Mouse (Mus musculus) adrenal gland, postnatal 14 days (tissue): Measurements from ENCODE around the gene Agbl4. TPM values are rescaled to one million over a fixed set of nuclear protein-coding genes. Genes with fewer than 3 reads are reported as not detected.

Experiments
- DNase-seq: peaks from one replicate; pipeline ENCODE4 v3.0.0; 2021; ENCODE audit warnings: mixed read lengths
- total RNA-seq: library from RNA; stranded (reverse); gene quantifications from 2 replicates; pipeline ENCODE4 v1.2.3, GENCODE M21; 2021

Gene Agbl4
- total RNA-seq, 1 experiment from 2014 or later, result 0.59 TPM

GRCm38 (mm10) chr4:111501441-111501840 lies 1104.0 kb downstream of the Agbl4 start:
- no peak for DNase-seq

- DNase-seq, result no peak
These were observed 1105.7 kb downstream of the Agbl4 start for GRCm38 (mm10) chr4:111502965-111503727.

DNA sequence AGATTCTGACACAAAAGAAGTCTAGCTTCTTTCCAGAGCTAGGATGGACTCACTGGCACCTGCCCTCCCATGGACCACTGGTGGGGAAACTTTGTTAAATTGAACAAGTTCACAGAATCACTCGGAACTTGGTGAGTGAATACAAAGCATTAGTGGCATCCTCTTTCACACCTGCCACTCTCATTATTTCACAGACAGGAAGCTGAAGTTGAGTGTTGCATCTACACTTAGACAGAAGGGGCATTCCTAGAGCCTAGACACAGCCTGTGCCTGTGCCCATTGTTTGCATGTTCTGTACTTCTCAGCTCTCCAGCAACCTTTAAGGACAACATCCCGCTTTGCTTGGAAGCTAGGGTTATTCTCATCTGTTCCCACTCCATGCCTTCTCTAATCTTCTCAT lies 1107.5 kb downstream of the Agbl4 start:
- no peak for DNase-seq

DNA sequence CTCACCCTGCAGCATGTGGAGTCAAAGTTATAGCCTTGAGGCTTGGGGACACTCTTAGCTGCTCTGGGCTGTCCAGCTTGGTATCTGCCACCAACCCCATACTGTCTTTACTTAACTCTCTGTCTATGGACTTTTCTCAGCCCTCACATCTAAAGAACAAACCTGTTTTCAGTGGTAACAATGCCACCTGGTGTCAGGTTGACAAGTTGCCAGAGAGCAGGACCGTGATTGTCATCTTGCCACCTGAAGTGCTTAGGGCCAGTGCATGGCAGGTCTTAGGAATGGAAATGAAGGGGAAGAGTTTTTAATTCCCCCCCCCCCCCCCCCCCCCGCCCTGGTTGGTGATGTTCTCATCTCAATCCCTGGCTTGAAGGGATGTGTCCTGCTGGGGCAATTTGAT lies 1112.7 kb downstream of the Agbl4 start:
- DNase-seq, result no peak

GRCm38 (mm10) chr4:111513921-111514320 lies 1116.5 kb downstream of the Agbl4 start:
- DNase-seq, result no peak

GRCm38 (mm10) chr4:111516136-111516535 lies 1118.7 kb downstream of the Agbl4 start:
- DNase-seq, result no peak

GRCm38 (mm10) chr4:111517063-111517792 lies 1119.8 kb downstream of the Agbl4 start:
- DNase-seq, result no peak

DNA sequence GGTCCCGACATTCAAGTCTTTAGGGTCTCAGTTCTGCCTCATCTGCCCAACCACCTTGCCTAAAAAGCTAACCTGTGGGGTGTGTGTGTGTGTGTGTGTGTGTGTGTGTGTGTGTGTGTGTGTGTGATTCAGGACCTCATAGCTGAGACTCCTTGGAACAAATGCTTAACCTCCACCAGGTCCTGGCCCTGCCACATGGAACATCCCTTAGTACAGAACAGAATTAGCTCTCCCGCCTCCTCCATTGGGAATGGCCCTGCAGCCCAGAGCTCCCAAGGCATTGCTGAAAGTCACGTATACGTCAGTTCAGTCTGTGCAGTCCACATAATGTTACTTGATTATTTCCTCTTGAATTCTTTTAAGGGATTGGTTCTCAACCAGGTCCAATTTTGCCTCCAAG lies 1120.7 kb downstream of the Agbl4 start:
- no peak for DNase-seq

GRCm38 (mm10) chr4:111519267-111519666 lies 1121.8 kb downstream of the Agbl4 start:
- DNase-seq, result no peak

GRCm38 (mm10) chr4:111520006-111520405 lies 1122.5 kb downstream of the Agbl4 start:
- no peak for DNase-seq

GRCm38 (mm10) chr4:111522974-111523373 lies 1125.5 kb downstream of the Agbl4 start:
- no peak for DNase-seq

DNA sequence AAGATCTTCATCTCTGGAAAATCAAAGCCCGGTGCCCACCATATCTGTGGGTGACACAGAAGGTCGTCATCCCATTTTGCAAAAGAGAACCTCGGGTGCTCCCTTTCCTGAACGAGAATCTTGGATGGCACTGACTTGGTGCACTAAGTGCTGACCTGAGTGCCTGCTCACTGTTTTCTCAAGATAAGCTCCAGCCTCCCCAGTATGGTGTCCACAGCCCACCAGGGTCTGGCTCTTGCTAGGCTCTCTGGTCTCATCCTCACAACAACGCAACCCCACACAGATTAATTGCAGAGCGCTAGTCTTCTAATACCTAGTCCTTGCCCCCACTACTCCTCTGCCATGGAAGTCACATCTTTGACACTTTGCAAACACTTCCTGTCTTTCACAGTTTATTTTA lies 1131.5 kb downstream of the Agbl4 start:
- no peak for DNase-seq

DNA sequence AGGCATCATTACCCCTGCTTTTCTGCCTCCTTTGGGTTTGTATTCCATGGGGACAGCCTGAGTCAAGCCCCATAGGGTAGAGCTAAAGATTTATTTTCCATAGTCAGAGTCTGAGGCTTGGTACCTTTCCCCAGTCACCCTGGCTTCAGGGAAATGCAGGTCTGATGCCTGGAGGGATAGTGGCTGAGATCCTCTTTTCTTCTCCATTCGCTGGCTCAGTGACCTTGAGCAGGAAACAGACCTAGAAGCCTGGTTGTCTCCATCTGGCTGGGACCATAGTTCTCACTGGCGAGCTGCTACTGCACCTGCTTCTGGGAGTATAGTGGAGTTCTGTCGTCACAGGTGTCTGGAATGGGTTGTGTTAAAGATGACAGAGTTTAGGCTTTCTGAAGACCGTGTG lies 1132.5 kb downstream of the Agbl4 start:
- DNase-seq, result no peak

GRCm38 (mm10) chr4:111530537-111530936 lies 1133.1 kb downstream of the Agbl4 start:
- DNase-seq, result no peak

DNA sequence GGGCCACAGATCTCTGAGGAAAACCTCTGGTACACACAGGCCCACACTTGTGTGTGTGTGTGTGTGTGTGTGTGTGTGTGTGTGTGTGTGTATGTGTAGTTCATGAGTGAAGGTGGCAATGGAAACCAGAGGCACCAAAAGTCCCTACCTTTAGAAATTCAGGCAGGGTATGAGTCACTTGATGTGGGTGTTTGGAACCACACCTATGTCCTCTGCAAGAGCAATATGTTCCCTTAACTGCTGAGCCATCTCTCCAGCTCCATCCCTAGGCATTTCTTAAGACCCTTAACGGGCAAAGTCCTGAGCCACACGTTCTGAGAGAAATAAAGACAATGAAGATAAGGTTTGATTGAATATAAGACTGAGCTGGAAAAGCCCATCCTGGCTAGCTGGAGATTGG lies 1147.2 kb downstream of the Agbl4 start:
- no peak for DNase-seq

GRCm38 (mm10) chr4:111546009-111546408 lies 1148.5 kb downstream of the Agbl4 start:
- DNase-seq, result peak; percentile 24

DNA sequence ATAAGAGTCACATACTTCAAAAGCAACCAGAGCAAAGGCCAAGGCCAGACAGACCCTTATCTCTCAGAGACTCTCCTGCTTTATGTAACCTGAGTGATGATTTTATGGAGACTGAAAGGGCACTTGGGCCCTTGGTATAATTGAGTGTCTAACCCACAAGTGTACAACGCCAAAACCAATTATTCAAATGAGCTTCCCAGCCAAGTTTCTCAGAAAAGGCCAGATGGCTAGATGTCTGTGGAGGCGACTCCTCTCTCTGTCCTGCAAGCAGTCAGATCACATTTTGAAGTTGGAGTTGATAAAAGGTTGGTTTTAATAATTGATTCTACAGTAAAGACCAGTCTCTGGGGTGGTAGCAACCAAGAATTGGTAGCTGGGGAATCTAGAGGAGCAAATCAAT lies 1158.0 kb downstream of the Agbl4 start:
- no peak for DNase-seq

DNA sequence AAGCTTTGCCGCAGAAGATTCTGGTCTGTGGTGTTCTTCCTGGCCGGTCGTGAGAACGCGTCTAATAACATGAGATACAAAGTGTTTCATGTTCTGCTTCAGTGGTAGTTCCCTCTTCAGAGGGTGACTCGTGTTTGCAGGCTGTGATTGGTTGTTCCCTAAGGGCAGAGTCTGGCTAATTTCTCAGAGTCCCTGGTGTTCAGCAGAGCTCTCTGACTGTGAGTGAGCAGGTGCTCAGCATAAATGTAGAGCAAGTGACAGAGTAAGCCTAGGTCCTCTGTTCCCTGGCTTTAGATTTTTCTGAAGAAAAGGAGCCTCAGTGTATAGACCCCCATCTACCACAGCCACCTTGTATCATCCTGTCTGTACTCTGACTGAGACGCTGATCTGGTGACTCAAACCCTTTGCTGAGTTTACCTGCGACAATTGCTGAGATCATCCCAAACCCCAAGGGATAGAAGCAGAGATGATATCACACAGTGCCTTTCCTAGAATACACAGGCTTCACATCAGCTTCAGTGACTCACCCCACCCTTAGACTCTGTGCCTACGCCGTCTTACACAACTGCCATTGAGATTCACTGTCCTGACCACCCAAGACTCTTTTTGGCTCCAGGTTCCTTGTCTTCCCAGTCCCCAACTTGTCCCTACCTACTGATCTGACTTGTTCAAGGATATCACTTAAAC lies 1179.8 kb downstream of the Agbl4 start:
- DNase-seq, result no peak

DNA sequence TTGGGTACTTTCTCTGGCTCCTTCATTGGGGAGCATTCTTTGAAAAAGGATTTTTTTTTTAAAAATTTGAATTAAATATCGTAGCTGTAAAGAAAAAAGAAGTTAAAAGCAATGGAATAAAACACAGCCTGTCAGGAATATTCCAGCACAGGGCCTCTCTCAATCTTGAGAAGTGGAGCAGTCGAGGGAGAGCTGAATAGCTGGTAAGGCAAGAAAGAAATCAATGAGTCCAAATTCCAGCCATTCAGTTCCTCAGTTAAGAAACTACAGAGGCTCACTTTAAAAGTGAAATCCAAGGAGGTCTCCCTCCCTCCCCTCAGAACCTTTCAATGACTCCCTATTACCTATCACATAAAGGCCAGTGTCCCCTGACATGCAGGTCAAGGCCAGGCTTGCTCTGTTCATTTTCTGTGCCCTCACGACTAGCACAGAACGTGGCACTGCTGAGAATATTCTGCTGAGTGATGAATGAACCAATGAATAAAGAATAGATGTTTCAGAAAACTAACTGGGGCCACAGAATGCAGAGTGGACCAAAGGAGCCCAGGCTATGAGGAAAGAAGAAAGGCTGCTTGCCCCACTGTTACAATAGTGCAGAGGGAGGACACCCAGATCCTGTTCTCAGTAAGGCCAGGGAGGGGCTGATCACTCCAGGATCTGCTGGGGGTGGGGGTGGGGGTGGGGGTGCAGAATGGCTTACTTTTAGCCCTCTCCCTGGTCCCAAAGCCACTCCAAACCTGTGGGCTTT lies 1181.8 kb downstream of the Agbl4 start:
- DNase-seq, result no peak

GRCm38 (mm10) chr4:111579863-111580224 lies 1182.4 kb downstream of the Agbl4 start:
- no peak for DNase-seq

- no peak for DNase-seq
These were observed 1182.8 kb downstream of the Agbl4 start for GRCm38 (mm10) chr4:111580239-111580638.

DNA sequence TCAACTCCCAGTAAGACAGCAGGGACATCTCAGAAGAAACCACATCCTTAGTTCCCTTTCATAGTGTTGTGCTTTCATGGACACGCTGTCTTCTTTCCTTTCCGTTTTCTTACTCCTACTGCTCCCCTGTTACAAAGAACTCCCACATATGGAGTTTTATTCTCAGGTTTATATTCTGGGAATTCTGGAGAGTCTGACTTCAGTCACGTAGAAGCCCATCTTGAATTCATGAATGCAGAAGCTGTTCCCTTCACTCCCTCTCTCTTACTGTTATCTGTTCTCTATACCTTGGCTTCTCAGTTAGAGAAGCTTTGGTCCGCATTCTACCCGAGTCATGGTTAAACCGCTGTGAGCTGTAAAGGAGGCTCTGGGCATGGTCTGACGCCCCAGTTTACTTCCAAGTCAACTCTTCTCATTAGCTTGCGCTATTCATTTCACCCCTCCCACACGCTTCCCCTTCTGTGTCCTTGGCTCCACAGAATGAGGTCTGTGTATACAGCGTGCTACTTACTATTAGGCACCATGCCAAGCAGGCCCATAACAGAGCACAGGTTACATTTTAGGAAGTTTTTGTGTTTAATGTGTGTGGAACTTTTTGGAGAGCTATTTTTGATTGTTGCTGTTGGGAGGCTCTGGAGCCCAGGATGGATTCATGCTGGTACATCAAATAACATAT lies 1186.2 kb downstream of the Agbl4 start:
- DNase-seq, result no peak
